Mouse (Mus musculus): ENCODE measurements around the gene Cldn10.

Cldn10 gene

GRCm38 (mm10) chr14:118866014-118866811 lies 78.5 kb downstream of the Cldn10 start:
- DNase-seq (ENCODE audit: low spot score) = no peak

DNA sequence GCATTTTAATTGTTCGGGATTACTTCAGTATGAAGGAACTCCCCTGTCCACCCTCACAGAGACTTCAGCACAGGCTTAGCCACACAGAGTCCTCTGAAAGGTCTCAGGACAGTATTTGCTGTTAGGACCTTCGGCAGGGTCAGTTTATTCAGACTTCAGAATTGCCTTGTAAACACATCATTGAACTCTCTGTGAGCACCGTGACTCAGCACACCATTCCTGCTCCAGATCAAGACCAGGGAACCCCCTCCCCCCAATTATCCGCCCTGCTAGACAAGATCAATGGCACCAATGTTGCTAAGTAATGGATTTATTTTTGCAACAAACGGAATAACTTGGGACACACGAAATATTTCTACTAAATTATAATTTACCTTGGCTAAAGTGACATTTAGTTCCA lies 79.7 kb downstream of the Cldn10 start:
- DNase-seq (ENCODE audit: low spot score) = no peak

- no peak for DNase-seq (ENCODE audit: low spot score)
These were observed 80.5 kb downstream of the Cldn10 start for GRCm38 (mm10) chr14:118868102-118868724.

- no peak for DNase-seq (ENCODE audit: low spot score)
These were observed 82.0 kb downstream of the Cldn10 start for GRCm38 (mm10) chr14:118869712-118870111.

DNA sequence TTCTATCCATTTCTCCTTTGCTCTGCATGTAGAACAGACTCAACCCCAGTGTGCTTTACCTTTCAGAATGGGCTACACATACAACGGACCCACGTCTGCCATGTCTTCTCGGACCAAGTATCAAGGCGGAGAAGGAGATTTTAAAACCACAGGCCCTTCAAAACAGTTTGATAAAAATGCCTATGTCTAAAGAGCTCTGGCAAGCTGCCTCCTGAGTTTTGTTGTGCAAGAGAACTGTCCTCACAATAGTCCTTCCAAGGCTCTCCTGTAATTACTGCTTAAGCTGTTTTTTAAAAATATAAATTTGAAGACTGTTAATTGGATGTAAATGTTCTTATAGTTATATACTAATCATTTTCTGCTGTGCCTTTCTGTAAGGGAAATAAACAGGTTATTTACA lies 86.4 kb downstream of the Cldn10 start:
- DNase-seq (ENCODE audit: low spot score) = no peak

DNA sequence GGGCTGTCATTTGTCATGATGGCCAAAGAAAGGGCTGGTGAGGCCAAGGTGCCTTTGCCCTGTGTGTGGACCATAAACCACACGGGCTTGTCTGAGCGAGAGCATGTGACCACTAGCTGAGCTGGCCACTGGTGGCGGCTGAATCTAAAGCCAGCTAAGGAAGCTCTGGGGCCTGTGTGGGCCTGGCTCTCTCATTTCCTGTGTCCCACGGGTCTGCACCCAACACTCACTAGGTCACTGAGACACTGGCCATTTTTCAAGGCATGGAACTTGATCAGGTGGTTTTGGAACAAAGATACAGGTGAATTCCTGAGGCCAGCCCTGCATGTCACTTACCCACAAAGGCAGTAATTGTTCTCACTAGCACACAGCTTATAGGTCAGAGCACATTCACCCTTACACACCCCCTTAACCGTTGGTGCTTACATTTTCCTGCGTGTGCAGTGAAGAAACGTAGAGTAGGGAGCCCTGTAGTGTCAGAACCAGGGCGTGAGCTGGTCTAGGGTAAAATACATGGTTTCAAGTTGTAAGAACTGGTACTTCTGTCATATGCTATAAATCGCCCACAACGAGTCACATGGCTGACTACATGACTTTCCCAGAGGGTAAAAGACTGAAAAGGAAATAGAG lies 87.2 kb downstream of the Cldn10 start:
- DNase-seq (ENCODE audit: low spot score) = no peak

GRCm38 (mm10) chr14:118878346-118878910 lies 90.7 kb downstream of the Cldn10 start:
- no peak for DNase-seq (ENCODE audit: low spot score)

DNA sequence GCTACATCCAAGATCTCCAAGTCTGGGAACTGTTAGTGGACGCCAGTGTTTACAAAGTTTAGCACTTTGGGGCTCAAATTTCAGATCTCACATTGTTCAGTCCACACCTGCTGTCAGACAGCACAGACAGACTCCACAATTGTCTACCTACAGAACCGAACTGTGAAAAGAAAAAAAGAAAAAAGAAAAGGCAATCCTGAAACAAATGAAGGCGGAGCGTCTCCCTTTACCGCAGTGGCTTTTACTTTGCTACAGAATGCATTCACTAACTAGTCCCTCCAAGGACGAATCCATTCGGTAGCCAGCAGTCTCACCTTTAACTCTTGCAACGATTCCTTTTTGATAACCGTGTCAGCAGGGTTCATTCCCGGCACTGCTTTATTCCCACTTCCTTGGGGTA lies 93.0 kb downstream of the Cldn10 start:
- no peak for DNase-seq (ENCODE audit: low spot score)

- no peak for DNase-seq (ENCODE audit: low spot score)
These were observed 95.9 kb downstream of the Cldn10 start for GRCm38 (mm10) chr14:118883344-118884249.

- DNase-seq (ENCODE audit: low spot score) = no peak
These were observed 96.5 kb downstream of the Cldn10 start for GRCm38 (mm10) chr14:118884250-118884556.

GRCm38 (mm10) chr14:118890101-118890500 lies 102.4 kb downstream of the Cldn10 start:
- DNase-seq (ENCODE audit: low spot score) = no peak

DNA sequence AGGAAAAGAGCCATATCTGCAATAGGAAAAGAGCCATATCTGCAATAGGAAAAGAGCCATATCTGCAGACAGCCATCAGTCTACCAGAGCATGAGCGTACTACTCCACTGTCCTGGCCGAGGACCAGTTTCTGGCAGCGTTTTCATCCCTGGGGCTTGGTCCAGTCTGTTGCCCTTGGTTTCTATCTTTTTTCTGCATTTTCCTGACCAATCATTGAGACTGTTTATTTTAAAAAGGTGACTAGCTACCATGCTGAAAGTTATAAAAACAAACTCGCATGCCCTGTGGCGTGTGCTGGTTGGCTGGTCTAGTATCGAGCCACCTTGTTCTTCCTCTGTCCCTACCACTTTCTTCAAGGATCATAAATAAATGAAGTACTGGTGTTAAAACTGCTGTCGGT lies 107.5 kb downstream of the Cldn10 start:
- no peak for DNase-seq (ENCODE audit: low spot score)

GRCm38 (mm10) chr14:118895655-118896054 lies 107.9 kb downstream of the Cldn10 start:
- DNase-seq (ENCODE audit: low spot score) = no peak

DNA sequence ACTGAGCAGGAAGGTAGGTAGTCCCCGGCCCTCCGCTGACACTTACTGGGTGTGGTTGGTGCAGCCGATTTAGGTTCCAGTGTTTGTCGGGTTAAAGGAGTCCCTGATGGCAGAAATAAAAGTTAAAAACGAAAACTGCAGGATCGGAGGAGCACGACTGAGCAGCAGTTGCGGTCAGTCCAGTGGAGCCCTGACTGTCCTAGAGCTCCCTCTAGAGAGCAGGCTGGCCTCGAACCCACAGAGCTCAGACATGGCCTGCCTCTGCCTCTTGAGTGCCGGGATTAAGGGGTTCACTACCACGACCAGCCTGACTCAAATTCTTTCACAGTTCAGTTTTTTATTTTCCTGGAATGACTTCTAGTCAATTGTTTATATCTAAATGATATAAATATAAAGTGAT lies 112.2 kb downstream of the Cldn10 start:
- DNase-seq (ENCODE audit: low spot score) = no peak

DNA sequence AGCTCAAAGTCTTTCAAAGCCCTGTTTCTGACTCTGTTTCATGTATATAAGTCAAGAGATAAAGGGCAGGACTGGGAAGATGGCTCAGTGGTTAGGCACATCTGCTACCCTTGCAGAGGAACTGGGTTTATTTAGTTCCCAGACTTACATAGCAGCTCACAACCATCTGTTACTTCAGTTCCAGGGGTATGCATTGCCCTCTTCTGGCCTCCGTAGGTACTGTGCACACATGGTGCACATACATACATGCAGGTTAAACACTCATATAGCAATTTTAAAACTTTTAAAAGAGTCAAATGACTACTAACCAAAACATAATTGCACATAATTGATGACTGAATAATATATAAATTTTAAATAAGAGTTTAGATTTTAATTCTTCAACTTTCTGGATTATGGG lies 113.2 kb downstream of the Cldn10 start:
- no peak for DNase-seq (ENCODE audit: low spot score)

DNA sequence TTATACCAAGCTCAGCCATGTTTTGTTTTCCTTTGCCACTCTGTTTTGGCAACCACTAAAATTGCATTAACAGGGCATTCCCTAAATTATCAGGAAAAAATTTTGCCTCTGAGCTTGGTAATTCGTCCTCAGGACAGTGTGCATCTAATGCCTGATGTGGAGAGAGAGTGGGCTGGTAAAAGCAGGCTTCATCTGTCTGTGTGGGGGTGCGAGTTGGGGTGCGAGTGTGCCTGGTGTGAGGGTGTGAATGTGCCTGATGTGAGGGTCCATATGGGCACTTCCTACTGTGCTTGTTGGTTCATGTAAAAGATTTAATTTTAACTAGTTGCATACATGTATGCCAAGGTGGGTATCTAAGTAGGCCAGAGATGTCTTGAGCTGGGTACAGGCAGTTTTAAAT lies 115.7 kb downstream of the Cldn10 start:
- no peak for DNase-seq (ENCODE audit: low spot score)

- peak; percentile 40 for DNase-seq (ENCODE audit: low spot score)
These were observed 116.3 kb downstream of the Cldn10 start for GRCm38 (mm10) chr14:118903867-118904562.

- DNase-seq (ENCODE audit: low spot score) = no peak
These were observed 119.9 kb downstream of the Cldn10 start for GRCm38 (mm10) chr14:118907592-118907991.

DNA sequence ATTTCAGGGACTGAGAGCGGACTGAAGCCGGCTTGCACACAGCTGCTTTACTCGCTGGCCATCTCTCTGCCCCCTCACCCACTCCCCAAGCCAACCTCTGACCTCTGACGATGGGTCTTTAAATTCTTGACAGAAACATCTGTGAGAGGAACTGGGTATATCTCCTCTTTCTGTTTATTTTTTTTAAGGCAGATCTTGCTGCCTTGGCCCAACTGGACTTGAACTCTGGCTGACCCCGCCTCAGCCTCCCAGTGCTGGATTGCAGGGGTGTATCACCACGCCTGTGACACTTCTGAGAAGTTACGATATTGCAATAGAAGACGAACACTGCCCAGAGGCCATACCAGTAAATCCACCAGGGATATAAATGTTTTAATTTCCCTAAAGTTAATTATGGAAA lies 122.2 kb downstream of the Cldn10 start:
- DNase-seq (ENCODE audit: low spot score) = peak; percentile 52

DNA sequence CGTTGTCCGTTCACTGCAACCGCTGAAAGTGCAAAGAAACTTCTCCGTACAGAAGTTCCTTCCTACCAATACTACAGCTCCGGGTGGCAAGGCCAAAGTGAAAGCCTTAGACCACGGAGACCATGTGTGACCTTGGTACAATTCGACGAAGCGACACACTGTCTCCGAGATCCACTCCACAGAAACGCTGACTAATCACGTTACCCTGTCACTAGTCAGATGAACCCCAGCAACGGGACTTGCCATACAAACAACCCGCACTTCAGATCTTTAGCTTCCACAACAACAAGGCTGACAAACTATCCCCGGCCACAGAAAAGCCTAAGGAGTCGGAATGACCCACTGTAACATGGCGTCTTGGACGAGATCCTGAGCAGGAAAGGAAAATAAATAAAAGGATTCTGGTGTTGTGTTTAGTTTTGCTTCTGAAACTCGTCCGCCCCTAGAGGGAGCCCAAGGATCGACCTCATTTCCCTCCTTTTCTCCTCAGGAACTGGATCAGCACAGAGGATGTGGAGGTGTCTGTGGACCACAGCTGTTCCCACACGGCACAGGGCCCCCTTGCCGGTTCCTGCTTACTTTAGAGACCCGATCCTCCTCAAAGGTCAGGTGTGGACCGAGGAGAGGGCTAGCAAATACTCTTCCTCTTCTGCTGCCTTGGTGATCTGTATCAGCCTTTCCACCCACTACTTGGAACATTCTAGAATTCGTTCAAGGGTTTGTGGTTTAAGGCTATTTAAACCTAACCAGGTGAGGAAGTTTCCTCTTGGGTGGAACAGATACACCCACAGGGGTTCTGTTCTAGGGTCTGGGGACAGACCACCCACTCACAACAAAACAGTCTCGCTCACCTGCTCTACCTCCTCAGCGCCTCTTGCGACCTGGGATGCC lies 122.9 kb downstream of the Cldn10 start:
- peak; percentile 61 for DNase-seq (ENCODE audit: low spot score)

All from embryo, embryonic 10 days (tissue).